Mouse (Mus musculus): ENCODE measurements at regions not wholly inside any gene's neighbourhood (a gene's known extent, or its start where the extent isn't known, plus 50 kb on each side); places are given as distances from the start of the nearest gene placed in this dataset.

GRCm38 (mm10) chr3:7306800-7307199 lies 686.6 kb upstream of the 1700008P02Rik start:
- TF ChIP-seq CHD1 (IDR thresholded peaks at IDR 0.05; ENCODE audit: low read depth, low read length), result no peak
- TF ChIP-seq POLR2AphosphoS5 (IDR thresholded peaks at IDR 0.05; ENCODE audit: borderline replicate concordance, low read depth, low read length), result no peak
- peak; percentile 3; the same call in 1 of the 2 replicates for TF ChIP-seq ZC3H11A (IDR thresholded peaks at IDR 0.05; ENCODE audit: low read depth, low read length)
- TF ChIP-seq SMC3 (IDR thresholded peaks at IDR 0.05; ENCODE audit: low read depth, low read length), result 0 out of 2 replicates have a peak, but pooled peaks have one; percentile 22
- no peak for TF ChIP-seq BHLHE40 (IDR thresholded peaks at IDR 0.05; ENCODE audit: borderline replicate concordance, low read depth, low read length)
- no peak for TF ChIP-seq USF1 (IDR thresholded peaks at IDR 0.05; ENCODE audit: low read depth, low read length)
- no peak for TF ChIP-seq E2F4 (IDR thresholded peaks at IDR 0.05; ENCODE audit: borderline replicate concordance, low read depth, low read length)
- no peak for TF ChIP-seq MEF2A (IDR thresholded peaks at IDR 0.05; ENCODE audit: extremely low read depth, insufficient replicate concordance, low read depth, low read length, poor library complexity, severe bottlenecking)
- no peak for TF ChIP-seq RCOR1 (IDR thresholded peaks at IDR 0.05; ENCODE audit: low read depth, low read length)
- no peak for TF ChIP-seq SIN3A (IDR thresholded peaks at IDR 0.05; ENCODE audit: low read length)
- TF ChIP-seq GATA1 (IDR thresholded peaks at IDR 0.05; ENCODE audit: low read depth, low read length), result no peak
- no peak for TF ChIP-seq USF2 (IDR thresholded peaks at IDR 0.05; ENCODE audit: borderline replicate concordance in 1 of 2, insufficient read depth in 1 of 2, low read depth in 1 of 2, low read length in 2 of 2)
- peak; percentile 36 for TF ChIP-seq RAD21 (IDR thresholded peaks at IDR 0.05; ENCODE audit: low read depth, low read length)
- TF ChIP-seq NRF1 (IDR thresholded peaks at IDR 0.05; ENCODE audit: insufficient read depth, low read depth, low read length, poor library complexity, severe bottlenecking), result no peak
- no peak for TF ChIP-seq KAT2A (conservative IDR thresholded peaks at IDR 0.05; ENCODE audit: low read depth, low read length)
- no peak for TF ChIP-seq GABPA (IDR thresholded peaks at IDR 0.05; ENCODE audit: low read depth, low read length)
- H3K79me2 ChIP-seq (ENCODE audit: control insufficient read depth, insufficient read depth, low read length, poor library complexity), result no peaks in the 10 kb centered on the region
- no peaks in the 10 kb centered on the region for H3K4me1 ChIP-seq (ENCODE audit: control insufficient read depth in 1 of 2, insufficient read depth in 2 of 2, low read length in 2 of 2)
- no peak overlapping the region for H3K4me3 ChIP-seq (ENCODE audit: control insufficient read depth in 1 of 2, insufficient read depth in 1 of 2, low read depth in 2 of 2, low read length in 2 of 2)
- no peaks in the 10 kb centered on the region for H3K9me3 ChIP-seq (replicated peaks; ENCODE audit: insufficient read depth, low read length)
- no peak overlapping the region for H3K9ac ChIP-seq (ENCODE audit: control insufficient read depth, low read depth, low read length, poor library complexity, severe bottlenecking)
- DNase-seq (ENCODE audit: low read depth, low spot score), result peak; percentile 7
- no peak overlapping the region for H3K27ac ChIP-seq (ENCODE audit: control insufficient read depth, low read depth, low read length)
- no peaks in the 10 kb centered on the region for H3K36me3 ChIP-seq (ENCODE audit: control insufficient read depth in 1 of 2, insufficient read depth in 2 of 2, low read length in 2 of 2)
- H3K27me3 ChIP-seq (ENCODE audit: control insufficient read depth in 1 of 2, insufficient read depth in 2 of 2, low read length in 2 of 2), result no peaks in the 10 kb centered on the region

GRCm38 (mm10) chr3:7298511-7298910 lies 678.3 kb upstream of the 1700008P02Rik start:
- no peaks in the 10 kb centered on the region for H3K4me1 ChIP-seq (ENCODE audit: control insufficient read depth in 1 of 2, insufficient read depth in 2 of 2, low read length in 2 of 2)
- H3K27me3 ChIP-seq (ENCODE audit: control insufficient read depth in 1 of 2, insufficient read depth in 2 of 2, low read length in 2 of 2), result no peaks in the 10 kb centered on the region
- no peak for DNase-seq (ENCODE audit: low read depth, low spot score)
- H3K4me3 ChIP-seq (ENCODE audit: control insufficient read depth in 1 of 2, insufficient read depth in 1 of 2, low read depth in 2 of 2, low read length in 2 of 2), result no peak overlapping the region
- H3K27ac ChIP-seq (ENCODE audit: control insufficient read depth, low read depth, low read length), result no peak overlapping the region
- TF ChIP-seq MAFK (IDR thresholded peaks at IDR 0.05; ENCODE audit: borderline replicate concordance, low read depth, low read length) (no peak), E2F4 (IDR thresholded peaks at IDR 0.05; ENCODE audit: borderline replicate concordance, low read depth, low read length) (no peak), ZKSCAN1 (IDR thresholded peaks at IDR 0.05; ENCODE audit: low read depth, low read length) (no peak), NRF1 (IDR thresholded peaks at IDR 0.05; ENCODE audit: insufficient read depth, low read depth, low read length, poor library complexity, severe bottlenecking) (no peak), MXI1 (IDR thresholded peaks at IDR 0.05; ENCODE audit: low read depth, low read length) (no peak), GABPA (IDR thresholded peaks at IDR 0.05; ENCODE audit: low read depth, low read length) (no peak), POLR2A (IDR thresholded peaks at IDR 0.05; ENCODE audit: control insufficient read depth in 1 of 2, insufficient read depth in 1 of 2, low read depth in 1 of 2, low read length in 2 of 2, poor library complexity in 1 of 2) (no peak), KAT2A (conservative IDR thresholded peaks at IDR 0.05; ENCODE audit: low read depth, low read length) (no peak)
- H3K79me2 ChIP-seq (ENCODE audit: control insufficient read depth, insufficient read depth, low read length, poor library complexity), result no peaks in the 10 kb centered on the region
- no peaks in the 10 kb centered on the region for H3K9me3 ChIP-seq (replicated peaks; ENCODE audit: insufficient read depth, low read length)
- no peaks in the 10 kb centered on the region for H3K36me3 ChIP-seq (ENCODE audit: control insufficient read depth in 1 of 2, insufficient read depth in 2 of 2, low read length in 2 of 2)
- H3K9ac ChIP-seq (ENCODE audit: control insufficient read depth, low read depth, low read length, poor library complexity, severe bottlenecking), result no peak overlapping the region
